Mouse (Mus musculus): Measurements from ENCODE around the gene Akr1b3. TPM values are rescaled to one million over a fixed set of nuclear protein-coding genes. Genes with fewer than 3 reads are reported as not detected.

Gene Akr1b3
- polyA plus RNA-seq, 1 experiment from 2014 or later = 199 TPM

DNA sequence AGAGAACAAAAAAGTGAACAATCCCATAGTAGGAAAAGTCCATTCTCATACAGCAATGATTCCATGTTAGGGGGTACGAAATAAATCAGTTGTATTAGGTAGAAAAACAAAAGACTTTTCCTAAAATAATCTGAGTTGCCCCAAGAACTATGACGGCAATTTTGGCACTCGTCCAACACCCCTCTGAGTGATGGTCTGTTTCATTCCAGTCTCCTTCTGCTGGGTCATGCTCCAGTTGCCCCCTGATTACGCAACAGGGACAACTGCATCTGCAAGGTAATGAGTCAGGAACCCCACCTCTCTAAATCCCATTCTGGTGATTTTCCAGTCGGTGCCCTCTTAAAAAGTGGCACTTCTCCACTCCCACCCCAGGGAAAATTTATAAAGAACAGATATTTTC is 894 bp upstream of the Akr1b3 start:
- H3K4me1 ChIP-seq = peaks cover 18% of the 10 kb centered on the region
- no peak overlapping the region for H3K27ac ChIP-seq
- H3K36me3 ChIP-seq = no peaks in the 10 kb centered on the region; the same call in 1 of the 2 replicates
- H3K4me2 ChIP-seq (replicated peaks) = peak overlapping the region; percentile 87
- 49% methylated on average over 5 of the region's 5 CpGs for WGBS
- H3K4me3 ChIP-seq = no peak overlapping the region; the same call in 1 of the 2 replicates
- no peak for ATAC-seq (ENCODE audit: low FRiP score, low read depth)
- H3K9me3 ChIP-seq = peaks cover 3% of the 10 kb centered on the region; the same call in 1 of the 2 replicates
- H3K27me3 ChIP-seq = no peaks in the 10 kb centered on the region
- no peak overlapping the region for H3K9ac ChIP-seq

DNA sequence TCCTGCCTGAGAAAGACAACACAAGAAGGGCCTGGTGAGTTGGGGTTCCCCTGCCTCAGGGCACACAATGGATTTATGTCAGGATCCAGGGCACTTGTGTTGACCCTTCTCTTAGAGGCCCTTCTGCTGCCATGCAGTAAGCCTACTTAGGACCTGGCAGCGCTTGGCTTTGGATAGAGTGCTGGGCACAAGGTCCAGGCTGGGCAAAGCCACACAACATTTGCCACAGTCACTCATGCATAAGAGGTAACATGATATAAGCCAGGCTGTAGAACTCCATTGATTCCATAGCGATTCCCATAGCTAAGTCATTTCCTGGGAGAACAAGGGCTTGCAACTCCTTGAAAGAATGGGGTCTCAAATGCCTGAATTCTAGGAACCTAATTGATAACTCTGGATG is 3.4 kb downstream of the Akr1b3 start:
- WGBS = 91% methylated on average over 2 of the region's 2 CpGs
- Histone ChIP-seq H3K9me3 (no peaks in the 10 kb centered on the region), H3K4me1 (peaks cover 18% of the 10 kb centered on the region), H3K27me3 (no peaks in the 10 kb centered on the region), H3K9ac (no peak overlapping the region), H3K4me2 (replicated peaks) (no peak overlapping the region), H3K36me3 (peaks cover 35% of the 10 kb centered on the region), H3K27ac (no peak overlapping the region), H3K4me3 (no peak overlapping the region)
- no peak for ATAC-seq (ENCODE audit: low FRiP score, low read depth)

DNA sequence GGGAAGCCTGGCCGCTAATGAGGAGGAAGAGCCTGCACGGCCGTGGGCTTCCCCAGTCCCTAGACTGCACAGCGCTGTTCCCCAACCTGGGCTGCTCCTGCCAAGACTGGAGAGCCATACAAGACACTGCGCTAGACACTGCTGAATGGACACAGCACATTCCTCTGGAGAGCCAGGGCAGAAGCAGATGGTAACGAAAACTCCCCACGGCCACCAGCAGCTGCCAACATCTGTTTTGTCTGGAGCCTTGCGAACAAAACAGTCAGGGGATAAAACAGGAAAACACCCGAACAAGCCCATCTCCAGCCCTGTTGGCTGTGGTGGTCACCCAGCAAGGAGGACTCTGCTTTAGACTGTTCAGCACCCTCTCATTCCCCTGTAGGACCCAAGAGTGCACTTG is 3.9 kb downstream of the Akr1b3 start:
- 69% methylated on average over 9 of the region's 9 CpGs for WGBS
- Histone ChIP-seq H3K4me3 (no peak overlapping the region), H3K4me1 (peaks cover 18% of the 10 kb centered on the region), H3K36me3 (peaks cover 40% of the 10 kb centered on the region), H3K9me3 (no peaks in the 10 kb centered on the region), H3K9ac (no peak overlapping the region), H3K27ac (no peak overlapping the region), H3K27me3 (no peaks in the 10 kb centered on the region), H3K4me2 (replicated peaks) (no peak overlapping the region)
- no peak for ATAC-seq (ENCODE audit: low FRiP score, low read depth)

DNA sequence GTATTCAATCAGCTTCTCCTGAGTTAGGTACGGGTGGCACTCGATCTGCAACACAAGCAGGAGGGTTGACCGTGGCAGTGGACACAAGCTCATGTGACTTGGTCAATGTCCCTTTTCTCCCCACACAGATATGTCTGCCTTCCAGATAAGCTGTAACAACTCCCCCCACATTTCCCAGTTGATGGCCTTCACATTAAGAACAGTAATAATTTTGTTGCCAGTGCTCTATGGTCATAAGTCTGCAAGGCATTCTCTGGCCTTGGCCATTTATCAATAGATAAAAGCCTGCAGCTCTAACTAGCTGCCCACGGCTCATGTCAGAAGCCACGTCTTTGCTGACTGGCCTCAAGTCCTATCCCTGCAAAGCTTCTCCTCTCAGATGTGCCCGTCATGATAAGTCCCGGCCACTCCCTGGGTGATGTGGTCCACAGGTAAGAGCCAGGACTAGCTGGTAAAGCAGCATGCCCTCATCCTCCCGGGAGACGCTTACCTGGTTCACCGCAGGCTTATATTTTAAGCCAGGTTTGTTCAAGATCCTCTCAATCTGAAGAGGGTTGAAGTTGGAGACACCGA is 7.2 kb downstream of the Akr1b3 start:
- ATAC-seq (ENCODE audit: low FRiP score, low read depth) = no peak
- H3K36me3 ChIP-seq = peaks cover 66% of the 10 kb centered on the region
- WGBS = 90% methylated on average over 11 of the region's 11 CpGs

DNA sequence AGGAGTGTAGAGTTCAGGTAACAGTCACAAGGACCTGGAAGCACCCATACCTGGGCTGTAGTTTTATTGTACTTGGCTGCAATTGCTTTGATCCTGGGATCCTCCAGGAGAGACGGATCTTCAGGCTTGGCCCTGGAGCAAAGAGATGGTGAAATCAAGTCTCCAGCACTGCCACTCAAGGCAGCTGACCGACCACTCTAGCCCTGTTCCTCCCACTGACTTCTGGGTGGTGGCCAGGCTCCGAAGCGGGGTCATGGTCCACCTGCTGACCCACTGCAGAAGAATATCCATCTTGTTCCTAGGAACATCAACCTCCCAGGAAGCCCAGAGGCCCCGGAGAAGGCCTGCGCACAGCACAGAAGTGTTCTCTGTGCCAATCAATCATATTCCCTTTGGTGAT is 7.8 kb downstream of the Akr1b3 start:
- Histone ChIP-seq H3K4me1 (no peaks in the 10 kb centered on the region), H3K27me3 (no peaks in the 10 kb centered on the region), H3K9ac (no peak overlapping the region), H3K36me3 (peaks cover 72% of the 10 kb centered on the region), H3K9me3 (no peaks in the 10 kb centered on the region), H3K4me3 (no peak overlapping the region), H3K27ac (no peak overlapping the region), H3K4me2 (replicated peaks) (no peak overlapping the region)
- no peak for ATAC-seq (ENCODE audit: low FRiP score, low read depth)
- WGBS = 91% methylated on average over 6 of the region's 6 CpGs

More for the DNA sequence above, 7.2 kb downstream of the Akr1b3 start:
- no peaks in the 10 kb centered on the region for H3K27me3 ChIP-seq
- H3K4me3 ChIP-seq = no peak overlapping the region
- H3K4me2 ChIP-seq (replicated peaks) = no peak overlapping the region
- H3K4me1 ChIP-seq = no peaks in the 10 kb centered on the region
- H3K9ac ChIP-seq = no peak overlapping the region
- H3K9me3 ChIP-seq = no peaks in the 10 kb centered on the region
- no peak overlapping the region for H3K27ac ChIP-seq

DNA sequence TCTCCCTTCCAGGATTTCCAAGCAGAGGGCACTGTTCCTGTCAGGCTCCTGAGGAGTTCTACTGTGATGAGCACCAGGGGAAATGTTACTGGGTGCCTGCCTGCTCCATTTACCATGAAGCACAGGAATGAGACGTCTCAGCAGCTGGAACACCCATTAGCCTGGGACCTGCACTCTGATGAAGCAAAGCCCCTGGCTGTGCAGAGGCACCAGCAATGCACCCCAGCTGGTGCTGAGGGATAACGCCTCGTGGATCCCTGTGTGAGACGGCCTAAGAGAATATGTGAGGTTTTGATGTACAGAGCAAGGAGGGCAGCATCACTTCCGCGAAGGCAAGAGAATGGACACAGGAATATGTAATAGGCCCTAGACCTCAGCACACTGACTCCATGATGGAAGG is 10.5 kb downstream of the Akr1b3 start:
- Histone ChIP-seq H3K9ac (no peak overlapping the region), H3K9me3 (no peaks in the 10 kb centered on the region), H3K27me3 (no peaks in the 10 kb centered on the region), H3K4me2 (replicated peaks) (no peak overlapping the region), H3K36me3 (peaks cover 76% of the 10 kb centered on the region), H3K4me3 (no peak overlapping the region), H3K4me1 (no peaks in the 10 kb centered on the region), H3K27ac (no peak overlapping the region)
- no peak for ATAC-seq (ENCODE audit: low FRiP score, low read depth)
- WGBS = 86% methylated on average over 6 of the region's 6 CpGs

DNA sequence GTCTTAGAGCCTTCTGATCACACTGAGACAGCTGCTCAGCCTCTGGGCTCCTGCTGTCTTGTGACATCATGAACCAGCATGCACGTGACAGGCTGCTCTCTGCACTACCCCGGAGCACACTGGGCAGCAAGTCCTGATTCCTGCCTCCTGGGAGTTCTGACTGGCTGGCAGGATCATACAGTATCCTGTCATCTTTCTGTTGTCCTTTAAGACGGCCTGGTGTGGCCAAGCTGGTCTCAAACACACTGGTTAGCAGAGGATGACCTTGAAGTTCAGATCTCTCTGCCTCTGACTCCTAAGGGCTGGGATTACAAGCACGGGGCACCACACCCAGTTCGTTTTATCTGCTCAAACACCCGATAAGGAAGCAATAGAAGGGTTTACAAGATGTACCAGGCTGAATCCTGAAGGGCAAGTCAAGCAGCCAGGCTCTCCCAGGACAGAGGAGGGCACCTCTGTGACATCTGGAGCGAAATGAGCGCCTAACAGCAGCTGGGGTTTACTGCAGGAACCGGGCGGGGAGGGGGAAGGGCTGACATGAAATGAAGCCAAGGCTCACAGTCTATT is 12.5 kb downstream of the Akr1b3 start:
- WGBS = 72% methylated on average over 10 of the region's 10 CpGs
- no peaks in the 10 kb centered on the region for H3K9me3 ChIP-seq
- no peaks in the 10 kb centered on the region for H3K27me3 ChIP-seq
- no peak overlapping the region for H3K9ac ChIP-seq
- H3K4me2 ChIP-seq (replicated peaks) = no peak overlapping the region
- no peak overlapping the region for H3K27ac ChIP-seq
- peaks cover 56% of the 10 kb centered on the region for H3K36me3 ChIP-seq
- peak; percentile 54; the same call in 1 of the 2 replicates for ATAC-seq (ENCODE audit: low FRiP score, low read depth)
- no peak overlapping the region for H3K4me3 ChIP-seq
- H3K4me1 ChIP-seq = no peaks in the 10 kb centered on the region

DNA sequence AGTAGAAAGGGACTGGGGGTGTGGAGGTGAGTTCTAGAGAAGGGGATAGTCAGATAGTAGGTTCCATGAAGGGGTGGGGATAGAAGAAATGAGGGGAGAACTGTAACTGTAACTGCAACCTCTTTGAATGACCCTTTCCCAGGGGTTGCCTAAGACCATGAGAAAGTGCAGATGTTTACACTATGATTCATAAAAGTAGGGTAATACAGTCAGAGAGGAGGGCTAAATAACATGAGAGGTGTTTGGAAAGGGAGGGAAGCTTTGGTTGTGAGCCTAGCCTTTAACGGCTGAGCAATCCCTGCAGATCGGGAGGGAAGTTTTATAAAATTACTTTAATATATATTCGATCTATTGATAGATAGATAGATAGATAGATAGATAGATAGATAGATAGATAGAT is 20.2 kb downstream of the Akr1b3 start:
- no peak overlapping the region for H3K4me3 ChIP-seq
- no peaks in the 10 kb centered on the region; the same call in 1 of the 2 replicates for H3K36me3 ChIP-seq
- H3K9me3 ChIP-seq = no peaks in the 10 kb centered on the region
- H3K4me1 ChIP-seq = peaks cover 7% of the 10 kb centered on the region
- ATAC-seq (ENCODE audit: low FRiP score, low read depth) = no peak
- WGBS = 90% methylated on average over 3 of the region's 3 CpGs
- no peak overlapping the region for H3K4me2 ChIP-seq (replicated peaks)
- no peak overlapping the region for H3K9ac ChIP-seq
- H3K27ac ChIP-seq = no peak overlapping the region
- no peaks in the 10 kb centered on the region for H3K27me3 ChIP-seq

DNA sequence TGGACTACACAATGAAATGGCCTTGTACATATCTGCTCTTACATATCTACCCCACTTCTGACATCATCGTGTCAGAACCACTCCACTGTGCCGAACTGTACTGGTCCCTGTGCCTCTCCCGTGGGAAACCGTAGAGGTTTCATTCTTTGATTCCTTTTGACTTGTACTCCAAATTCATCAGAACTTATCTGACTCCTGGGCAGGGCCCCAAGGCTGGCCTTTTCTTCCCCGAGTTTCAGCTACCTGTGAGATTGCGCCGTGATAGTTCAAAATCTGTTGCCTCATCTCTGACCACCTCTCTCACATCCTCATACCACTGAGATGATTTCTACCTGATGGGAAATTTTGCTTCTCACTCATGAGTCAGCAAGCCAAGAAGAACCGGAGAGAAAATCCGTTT is 21.8 kb downstream of the Akr1b3 start:
- Histone ChIP-seq H3K4me3 (no peak overlapping the region), H3K9me3 (no peaks in the 10 kb centered on the region), H3K4me1 (peaks cover 14% of the 10 kb centered on the region), H3K4me2 (replicated peaks) (no peak overlapping the region), H3K36me3 (no peaks in the 10 kb centered on the region), H3K27ac (no peak overlapping the region), H3K27me3 (no peaks in the 10 kb centered on the region), H3K9ac (no peak overlapping the region)
- no peak for ATAC-seq (ENCODE audit: low FRiP score, low read depth)
- WGBS = 93% methylated on average over 9 of the region's 9 CpGs

DNA sequence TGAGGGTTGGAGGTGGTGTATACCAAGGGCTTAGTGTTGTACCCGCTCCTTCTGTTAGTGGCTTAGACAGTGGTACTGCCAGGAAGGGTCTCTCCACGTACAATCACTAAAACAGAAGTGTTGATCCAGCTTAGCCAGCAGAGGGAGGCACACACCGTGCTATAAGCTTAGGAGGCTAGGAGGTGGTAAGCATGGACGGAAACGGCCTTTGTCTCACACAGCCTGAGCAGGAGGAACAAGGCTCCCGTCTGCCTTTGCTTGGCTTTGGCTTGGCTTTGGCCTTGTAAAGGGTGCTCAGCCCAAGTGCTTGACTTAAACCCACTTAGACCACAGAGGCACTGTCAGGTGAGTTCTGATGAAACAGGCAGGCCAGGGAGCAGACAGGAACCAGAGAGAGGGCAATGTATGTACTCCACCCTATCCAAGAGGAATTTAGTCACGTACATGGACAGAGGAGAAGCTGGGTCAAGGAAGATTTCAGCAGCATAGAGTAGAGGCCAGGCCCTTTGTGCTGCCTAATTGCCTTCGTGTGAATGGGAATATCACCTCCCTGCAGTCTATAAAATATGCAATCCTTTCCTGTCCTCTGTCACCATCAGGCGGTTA is 24.3 kb downstream of the Akr1b3 start:
- 30% methylated on average over 9 of the region's 9 CpGs for WGBS

DNA sequence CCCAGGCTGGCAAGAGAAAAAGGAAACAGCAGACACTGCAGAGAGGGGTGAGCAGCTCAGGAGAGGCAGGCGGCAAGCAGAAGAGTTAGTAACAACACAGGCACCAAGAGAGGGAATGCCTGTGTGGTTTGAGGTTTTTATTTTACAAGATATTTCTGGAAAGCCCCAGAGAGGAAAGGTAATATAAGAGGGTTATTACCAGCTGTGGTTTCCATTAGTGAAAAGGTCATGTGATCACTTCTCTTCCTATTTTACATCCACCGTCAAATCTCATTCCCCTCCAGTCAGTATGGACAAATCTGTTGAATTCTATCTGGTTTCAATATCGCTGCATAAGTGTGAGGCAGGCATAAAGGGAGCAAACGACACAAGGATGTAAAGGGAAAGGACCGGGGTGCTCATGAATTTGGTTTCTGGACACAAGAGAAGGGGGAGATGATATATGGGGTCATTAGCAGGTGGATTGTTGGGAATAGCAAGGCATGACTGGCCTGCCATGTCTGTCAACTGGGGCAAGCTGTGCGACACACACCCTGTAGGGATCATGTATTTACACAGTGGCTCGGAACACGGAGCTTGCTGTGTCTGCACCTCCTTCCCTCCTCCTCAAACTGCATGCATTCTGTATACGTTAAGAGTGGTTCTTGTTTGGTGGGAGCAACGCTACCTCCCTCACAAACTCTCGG is 24.9 kb downstream of the Akr1b3 start:
- Histone ChIP-seq H3K9me3 (no peaks in the 10 kb centered on the region), H3K4me2 (replicated peaks) (peak overlapping the region; percentile 49), H3K4me1 (peaks cover 14% of the 10 kb centered on the region), H3K27ac (peak overlapping the region; percentile 28; the same call in 1 of the 2 replicates), H3K4me3 (peak overlapping the region; percentile 11), H3K27me3 (no peaks in the 10 kb centered on the region), H3K36me3 (no peaks in the 10 kb centered on the region), H3K9ac (no peak overlapping the region)
- ATAC-seq (ENCODE audit: low FRiP score, low read depth) = peak; percentile 74
- WGBS = 41% methylated on average over 11 of the region's 11 CpGs

More for the DNA sequence above, 24.3 kb downstream of the Akr1b3 start:
- no peaks in the 10 kb centered on the region for H3K27me3 ChIP-seq
- no peaks in the 10 kb centered on the region for H3K9me3 ChIP-seq
- H3K4me3 ChIP-seq = peak overlapping the region; percentile 11
- ATAC-seq (ENCODE audit: low FRiP score, low read depth) = peak; percentile 89
- peaks cover 14% of the 10 kb centered on the region for H3K4me1 ChIP-seq
- H3K36me3 ChIP-seq = no peaks in the 10 kb centered on the region
- H3K4me2 ChIP-seq (replicated peaks) = peak overlapping the region; percentile 49
- no peak overlapping the region for H3K9ac ChIP-seq
- H3K27ac ChIP-seq = no peak overlapping the region

DNA sequence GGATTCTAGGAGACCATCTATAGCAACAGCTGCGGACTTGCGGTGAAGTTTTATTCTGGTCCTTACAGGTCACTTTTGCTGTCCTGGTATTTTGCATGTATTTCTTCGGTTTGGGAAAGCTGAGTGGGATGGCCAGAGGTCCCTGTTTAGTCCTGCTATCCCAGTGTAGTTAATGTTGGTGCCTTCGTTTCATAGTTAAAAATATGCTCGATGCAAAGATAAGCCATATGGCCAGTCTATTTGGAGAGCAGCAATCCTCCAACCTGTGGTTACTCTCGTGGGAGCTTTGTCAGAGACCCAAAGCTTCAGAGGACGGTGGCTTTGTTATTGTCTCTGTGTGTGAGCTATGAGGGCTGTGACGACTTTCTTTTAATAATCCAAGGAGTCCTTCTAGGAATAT is 26.6 kb downstream of the Akr1b3 start:
- Histone ChIP-seq H3K4me2 (replicated peaks) (no peak overlapping the region), H3K27ac (no peak overlapping the region), H3K9me3 (no peaks in the 10 kb centered on the region), H3K36me3 (no peaks in the 10 kb centered on the region), H3K4me1 (peaks cover 14% of the 10 kb centered on the region), H3K27me3 (no peaks in the 10 kb centered on the region), H3K4me3 (no peak overlapping the region), H3K9ac (no peak overlapping the region)
- no peak for ATAC-seq (ENCODE audit: low FRiP score, low read depth)
- 89% methylated on average over 8 of the region's 8 CpGs for WGBS
